Comparison of ENCODE assay signal across 8 mouse cellular contexts in the genomic region with DNA sequence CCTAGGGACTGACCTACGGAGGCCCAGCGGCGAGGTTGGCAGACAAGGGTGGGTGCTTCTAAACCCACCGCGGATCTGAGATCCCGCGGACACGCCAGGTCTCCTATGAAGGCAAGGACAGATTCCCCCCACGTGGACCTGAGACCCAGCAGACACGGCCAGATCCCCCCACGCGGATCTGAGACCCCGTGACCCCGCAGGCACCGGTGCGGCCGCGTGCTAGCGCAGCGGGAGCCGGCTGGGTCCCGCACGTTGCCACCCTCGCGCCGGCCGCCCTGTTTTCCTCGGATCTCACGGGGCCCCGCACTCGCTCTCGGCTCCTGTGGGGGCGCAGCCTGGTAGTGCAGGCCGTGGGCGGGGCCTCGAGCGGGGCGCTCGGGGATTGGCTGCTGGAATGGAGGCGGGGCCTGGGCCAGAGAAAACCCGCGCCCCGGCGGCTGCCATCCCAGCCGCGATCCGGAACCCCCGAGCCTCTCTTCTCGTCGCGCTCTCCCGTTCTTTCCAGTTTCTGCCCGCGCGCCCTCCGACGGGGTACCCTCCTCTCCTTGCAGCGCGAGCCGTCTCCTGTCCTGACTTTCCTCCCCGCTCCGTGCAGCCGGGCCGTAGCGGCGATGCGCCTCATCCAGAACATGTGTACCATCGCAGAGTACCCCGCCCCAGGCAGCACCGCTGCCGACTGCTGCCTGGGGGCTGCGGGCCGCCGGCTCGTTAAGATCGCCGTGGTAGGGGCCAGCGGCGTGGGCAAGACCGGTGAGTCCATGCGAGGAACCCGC. TPM values are rescaled to one million over a fixed set of nuclear protein-coding genes. Genes with fewer than 3 reads are reported as not detected.
DNase-seq lines count a peak whose midpoint lies in the region; ATAC-seq lines count a peak whose summit lies in the region.

TSS of gene Rasl11b (plus strand) at position 446 of the 773 bp plus-strand sequence.

- WGBS in embryonic facial prominence, embryonic 11.5 days = under 1% methylated on average over 77 of the region's 82 CpGs
- WGBS in limb, embryonic 10.5 days = under 1% methylated on average over 82 of the region's 82 CpGs
- WGBS in midbrain, embryonic 13.5 days = under 1% methylated on average over 82 of the region's 82 CpGs

- peak within 1 kb of the TSS; percentile 96 for H3K9ac ChIP-seq in embryonic facial prominence, embryonic 11.5 days (replicated peaks; ENCODE audit: low read length)
- peak within 1 kb of the TSS; percentile 84 for H3K9ac ChIP-seq in midbrain, embryonic 13.5 days (replicated peaks)

- no peaks in the 10 kb centered on the region for H3K9me3 ChIP-seq in embryonic facial prominence, embryonic 11.5 days (replicated peaks; ENCODE audit: control insufficient read depth, low read length)
- H3K9me3 ChIP-seq in limb, embryonic 10.5 days (replicated peaks) = no peaks in the 10 kb centered on the region
- no peaks in the 10 kb centered on the region for H3K9me3 ChIP-seq in midbrain, embryonic 13.5 days

- no peak for ATAC-seq in monocyte, adult 5-6 weeks (replicated peaks; ENCODE audit: insufficient number of reproducible peaks, low FRiP score, low TSS enrichment, poor library complexity, severe bottlenecking)
- ATAC-seq in embryonic facial prominence, embryonic 11.5 days (replicated peaks; ENCODE audit: insufficient number of reproducible peaks, low FRiP score, low TSS enrichment, low read depth) = peak; percentile 92
- peak; percentile 96 for ATAC-seq in midbrain, embryonic 13.5 days

- peak within 1 kb of the TSS; percentile 78 for H3K27ac ChIP-seq in embryonic facial prominence, embryonic 11.5 days (replicated peaks; ENCODE audit: low read depth, low read length)
- peak within 1 kb of the TSS; percentile 96 for H3K27ac ChIP-seq in limb, embryonic 10.5 days
- H3K27ac ChIP-seq in midbrain, embryonic 13.5 days = 0 out of 2 replicates have a peak within 1 kb of the TSS, but pooled peaks have one; percentile 44

- no peaks in the 10 kb centered on the region for H3K27me3 ChIP-seq in embryonic facial prominence, embryonic 11.5 days (ENCODE audit: control insufficient read depth, insufficient read depth, low read length)
- 0 out of 2 replicates have a peak, but pooled peaks cover 5% of the 10 kb centered on the region for H3K27me3 ChIP-seq in limb, embryonic 10.5 days (ENCODE audit: low read depth, poor library complexity, severe bottlenecking)
- peaks cover 26% of the 10 kb centered on the region for H3K27me3 ChIP-seq in midbrain, embryonic 13.5 days

- no peaks in the 10 kb centered on the region; the same call in none of the 2 replicates for H3K36me3 ChIP-seq in embryonic facial prominence, embryonic 11.5 days (replicated peaks; ENCODE audit: control insufficient read depth, insufficient read depth, low read depth, low read length)
- H3K36me3 ChIP-seq in limb, embryonic 10.5 days = peaks cover 36% of the 10 kb centered on the region
- H3K36me3 ChIP-seq in midbrain, embryonic 13.5 days = peaks cover 7% of the 10 kb centered on the region

- H3K4me1 ChIP-seq in embryonic facial prominence, embryonic 11.5 days (ENCODE audit: control insufficient read depth, insufficient read depth, low read length) = peaks cover 9% of the 10 kb centered on the region; the same call in 1 of the 2 replicates
- peaks cover 73% of the 10 kb centered on the region for H3K4me1 ChIP-seq in limb, embryonic 10.5 days
- peaks cover 38% of the 10 kb centered on the region for H3K4me1 ChIP-seq in midbrain, embryonic 13.5 days (replicated peaks)

- DNase-seq in monocyte, adult 2 months (ENCODE audit: low read depth in 1 of 2, low spot score in 2 of 2) = peak; percentile 28 to 37
- peak; percentile 97 for DNase-seq in embryonic facial prominence, embryonic 11.5 days (ENCODE audit: low spot score)
- DNase-seq in heart, adult 11 months = peak; percentile 100
- peak; percentile 93 for DNase-seq in kidney, adult 18-20 months
- DNase-seq in limb, embryonic 10.5 days (ENCODE audit: low spot score) = peak; percentile 96
- DNase-seq in spleen, adult 18-20 months = peak; percentile 73 to 86

- H3K4me2 ChIP-seq in embryonic facial prominence, embryonic 11.5 days (ENCODE audit: low read depth, low read length) = peak within 1 kb of the TSS; percentile 93
- H3K4me2 ChIP-seq in midbrain, embryonic 13.5 days (replicated peaks) = peak within 1 kb of the TSS; percentile 92

- H3K4me3 ChIP-seq in embryonic facial prominence, embryonic 11.5 days (ENCODE audit: low read depth, low read length) = peak within 1 kb of the TSS; percentile 98
- H3K4me3 ChIP-seq in limb, embryonic 10.5 days = peak within 1 kb of the TSS; percentile 88
- peak within 1 kb of the TSS; percentile 80 for H3K4me3 ChIP-seq in midbrain, embryonic 13.5 days (replicated peaks)

RNA-seq across cellular contexts. Expression of gene Rasl11b, which starts in this region (rescaled TPM):
- total RNA-seq in monocyte, adult 5-6 weeks (2017) = 0.57 to 0.78 TPM in 2 of 3 replicates, not detected in the other
- 82.8 and 83.8 TPM in 2 replicates for polyA plus RNA-seq in embryonic facial prominence, embryonic 11.5 days (2014; fragmentation: Nextera tagmentation; extraction: Ambion mirVana)
- polyA plus RNA-seq in limb, embryonic 10.5 days (2016; fragmentation: Nextera tagmentation; extraction: Ambion mirVana) = 40.7 and 91.2 TPM in 2 replicates
- polyA plus RNA-seq in midbrain, embryonic 13.5 days (2015; fragmentation: Nextera tagmentation; extraction: Ambion mirVana) = 11.0 and 11.7 TPM in 2 replicates

Comparison
In these comparisons a context has a peak if more than half of its experiments do, and no peak if none do; other contexts are left out.
1. DNase-seq: peak in every context shown above with its lines; median percentile 100 in heart, adult 11 months; 97 in embryonic facial prominence, embryonic 11.5 days; 96 in limb, embryonic 10.5 days; 93 in kidney, adult 18-20 months; 80 in spleen, adult 18-20 months; 32 in monocyte, adult 2 months.
2. H3K27ac ChIP-seq: peak in every context shown above with its lines; median percentile 96 in limb, embryonic 10.5 days; 78 in embryonic facial prominence, embryonic 11.5 days; 44 in midbrain, embryonic 13.5 days.